Comparison of ENCODE assay signal across 28 mouse cellular contexts in the genomic region with DNA sequence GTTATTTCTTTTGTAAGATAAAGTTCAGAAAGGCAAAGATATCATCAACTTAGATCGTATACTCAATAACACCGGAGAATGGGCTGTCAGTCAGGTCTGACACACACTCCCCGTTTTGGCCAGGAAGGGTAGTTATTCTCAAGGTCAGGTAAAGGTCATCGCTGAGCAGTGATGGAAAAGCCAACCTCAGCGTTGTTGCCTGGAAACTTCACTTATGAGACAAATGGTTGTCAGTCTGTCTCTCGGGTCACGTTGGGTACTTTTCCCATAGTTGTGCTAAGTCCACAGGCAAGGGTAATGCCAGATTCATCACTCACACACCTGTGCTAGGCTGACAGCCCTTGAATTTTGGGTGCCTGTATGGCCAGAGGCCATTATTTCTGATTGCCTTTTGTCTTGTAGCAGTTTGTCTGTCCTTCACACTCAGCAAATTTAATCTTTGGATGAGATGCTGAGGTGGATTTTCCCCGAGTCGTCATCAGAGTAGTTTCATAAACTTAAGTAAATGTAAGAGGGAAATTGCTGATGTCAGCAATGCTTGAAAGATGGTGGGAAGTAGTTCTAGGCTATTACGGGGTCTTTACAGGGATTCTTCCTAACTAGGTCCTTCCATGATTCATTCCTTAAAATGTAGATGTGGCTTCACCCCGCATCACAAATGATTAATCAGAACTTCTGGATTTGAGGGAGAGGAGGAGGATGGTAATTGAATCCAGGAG. TPM values are rescaled to one million over a fixed set of nuclear protein-coding genes. Genes with fewer than 3 reads are reported as not detected.
"Had no signal": no experiment of that assay in that cellular context is flagged by ENCODE, and none has a peak within 500 bp of the region (broad histone marks: within the 10 kb centered on the region; RNA-seq: fewer than 3 reads in every experiment).

No protein-coding gene starts in this region.

- H3K27me3 ChIP-seq: heart, embryonic 13.5 days; heart, embryonic 15.5 days; hindbrain, embryonic 13.5 days; hindbrain, embryonic 15.5 days; intestine, embryonic 15.5 days; limb, embryonic 13.5 days; limb, embryonic 15.5 days; liver, embryonic 12.5 days had no signal

- H3K4me2 ChIP-seq: heart, embryonic 11.5 days; heart, embryonic 13.5 days; heart, embryonic 15.5 days; hindbrain, embryonic 13.5 days; hindbrain, embryonic 15.5 days; intestine, embryonic 15.5 days; limb, embryonic 13.5 days; limb, embryonic 15.5 days; liver, embryonic 12.5 days had no signal

- H3K4me3 ChIP-seq: heart, embryonic 13.5 days; heart, embryonic 15.5 days; hindbrain, embryonic 13.5 days; hindbrain, embryonic 15.5 days; intestine, embryonic 15.5 days; limb, embryonic 13.5 days; limb, embryonic 15.5 days; liver, embryonic 12.5 days had no signal

- H3K27ac ChIP-seq: heart, embryonic 13.5 days; heart, embryonic 15.5 days; hindbrain, embryonic 13.5 days; hindbrain, embryonic 15.5 days; hindbrain, postnatal 0 days; intestine, embryonic 15.5 days; kidney, postnatal 0 days; limb, embryonic 13.5 days; limb, embryonic 15.5 days; liver, embryonic 12.5 days; liver, embryonic 14.5 days had no signal

- DNase-seq: gastrocnemius, postnatal 14 days; gastrocnemius, postnatal 36 days; heart, adult 18-20 months; heart, postnatal 14 days; heart, postnatal 36 days; kidney, adult 18-20 months; kidney, adult 8-10 months; kidney, postnatal 14 days; kidney, postnatal 36 days; layer of hippocampus, adult 9-11 months; layer of hippocampus, postnatal 36 days; left cerebral cortex, postnatal 4 days had no signal

- H3K4me1 ChIP-seq: intestine, embryonic 15.5 days; limb, embryonic 13.5 days; limb, embryonic 15.5 days had no signal

- H3K9ac ChIP-seq: heart, embryonic 13.5 days; heart, embryonic 15.5 days; hindbrain, embryonic 13.5 days; hindbrain, embryonic 15.5 days; intestine, embryonic 15.5 days; limb, embryonic 13.5 days; limb, embryonic 15.5 days; liver, embryonic 12.5 days; liver, embryonic 14.5 days had no signal

- ATAC-seq: hindbrain, postnatal 0 days; inflammation-experienced regulatory T-cells, adult 6 months; intestine, embryonic 15.5 days; intestine, postnatal 0 days; liver, embryonic 12.5 days had no signal

- H3K36me3 ChIP-seq: heart, embryonic 13.5 days; heart, embryonic 15.5 days; hindbrain, embryonic 13.5 days; hindbrain, embryonic 15.5 days; intestine, embryonic 15.5 days; limb, embryonic 13.5 days; limb, embryonic 15.5 days; liver, embryonic 12.5 days had no signal

- H3K9me3 ChIP-seq: heart, embryonic 13.5 days; heart, embryonic 15.5 days; hindbrain, embryonic 13.5 days; hindbrain, embryonic 15.5 days; intestine, embryonic 15.5 days; limb, embryonic 13.5 days; limb, embryonic 15.5 days; liver, embryonic 12.5 days had no signal

RNA-seq across cellular contexts. Expression of gene Ripply3, which starts 28.7 kb away (rescaled TPM):
- total RNA-seq: layer of hippocampus, postnatal 14 days; layer of hippocampus, postnatal 36 days; left cerebral cortex, postnatal 25 days had no signal
